Mouse (Mus musculus) heart, adult 2 months (tissue): ENCODE measurements at regions not wholly inside any gene's neighbourhood (a gene's known extent, or its start where the extent isn't known, plus 50 kb on each side); places are given as distances from the start of the nearest gene placed in this dataset.

Source experiments
- CTCF ChIP-seq: fragments of 200-600 bp; IDR thresholded peaks from 2 replicates; pipeline ENCODE4 v1.8.1; 2022; ENCODE audit warnings: antibody characterized with exemption, mild to moderate bottlenecking, moderate library complexity
- POLR2A ChIP-seq: fragments of 200-500 bp; IDR thresholded peaks from 2 replicates; pipeline ENCODE4 v1.6.1; 2011; ENCODE audit warnings: mild to moderate bottlenecking, low read depth, low read length, control low read depth; ENCODE audit not compliant: insufficient read depth

DNA sequence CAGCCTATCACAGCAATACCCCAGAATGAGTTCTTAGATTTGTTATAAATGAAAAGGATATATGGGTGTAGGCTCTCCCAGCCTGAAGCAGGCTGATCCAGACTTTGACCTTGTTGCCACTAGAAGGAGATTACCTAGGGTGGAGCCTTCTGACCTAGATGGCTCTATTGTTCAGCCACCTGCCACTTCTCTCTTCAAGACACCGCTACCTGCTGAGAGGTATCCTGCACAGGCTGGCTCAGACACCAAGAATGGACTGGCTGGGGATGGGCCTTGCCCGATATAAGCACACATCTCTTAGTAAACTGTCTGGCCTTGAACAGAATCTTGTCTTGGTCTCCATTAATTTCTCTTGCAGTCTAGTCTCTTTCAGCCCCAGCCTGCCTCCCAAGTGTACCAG lies 597.9 kb upstream of the Manea start:
- TF ChIP-seq CTCF (no peak), POLR2A (no peak)
